Mouse (Mus musculus) intestine, postnatal 0 days (tissue): Measurements from ENCODE around the gene Prps2. TPM values are rescaled to one million over a fixed set of nuclear protein-coding genes. Genes with fewer than 3 reads are reported as not detected.
"Not testable (repeated sequence)": the region's sequence is repeated elsewhere in the genome, so short reads cannot be mapped to it uniquely, and the experiment has no call there.

Source experiments
- ATAC-seq: fragments of 200-750 bp; cut with Nextera tagmentation; 2 replicates; pipeline ENCODE4 v1.8.0; 2017; ENCODE audit warnings: mild to moderate bottlenecking, moderate TSS enrichment, moderate library complexity
- H3K27ac ChIP-seq: fragments of 300-500 bp; sonication (generic); 2 replicates; pipeline ENCODE4 v1.5.1; 2014; ENCODE audit warnings: mild to moderate bottlenecking, low read depth, low read length, moderate library complexity
- H3K27me3 ChIP-seq: fragments of 300-500 bp; sonication (generic); replicated peaks from 2 replicates; pipeline ENCODE4 v1.6.1; 2014; ENCODE audit warnings: low read length, mixed read lengths; ENCODE audit not compliant: control insufficient read depth, insufficient read depth
- H3K36me3 ChIP-seq: fragments of 300-500 bp; sonication (generic); 2 replicates; pipeline ENCODE4 v1.6.1; 2014; ENCODE audit warnings: mild to moderate bottlenecking, moderate library complexity; ENCODE audit not compliant: control insufficient read depth, insufficient read depth
- H3K4me1 ChIP-seq: fragments of 300-500 bp; sonication (generic); replicated peaks from 2 replicates; pipeline ENCODE4 v1.6.1; 2014; ENCODE audit warnings: antibody characterized with exemption, low read length, mixed read lengths; ENCODE audit not compliant: control insufficient read depth, insufficient read depth
- H3K4me2 ChIP-seq: fragments of 300-500 bp; sonication (generic); replicated peaks from 2 replicates; pipeline ENCODE4 v1.6.1; 2014; ENCODE audit warnings: low read depth, mild to moderate bottlenecking, moderate library complexity
- H3K4me3 ChIP-seq: fragments of 300-500 bp; sonication (generic); 2 replicates; pipeline ENCODE4 v1.5.1; 2014; ENCODE audit warnings: low read depth, low read length
- H3K9ac ChIP-seq: fragments of 300-500 bp; sonication (generic); 2 replicates; pipeline ENCODE4 v1.6.1; 2014; ENCODE audit warnings: mild to moderate bottlenecking, low read depth, low read length
- H3K9me3 ChIP-seq: fragments of 300-500 bp; sonication (generic); 2 replicates; pipeline ENCODE4 v1.6.1; 2016; ENCODE audit warnings: mixed run types; ENCODE audit not compliant: control insufficient read depth
- CTCF ChIP-seq: sonication (generic); IDR thresholded peaks from 2 replicates; pipeline ENCODE4 v1.5.1; 2016; ENCODE audit warnings: low read depth, mild to moderate bottlenecking, control low read depth, antibody characterized with exemption, moderate library complexity
- WGBS: fragments of 180-500 bp; shearing (Covaris S2); extraction: QIAGEN DNeasy Blood & Tissue Kit; methylation state at CpG from one replicate; pipeline ENCODE4 v1.1.7; 2014; 5-methylcytosine and 5-hydroxymethylcytosine counted together
- polyA plus RNA-seq: library from polyadenylated mRNA; unstranded; fragments of >200 nt; fragmentation: Nextera tagmentation; extraction: Ambion mirVana; gene quantifications from 2 replicates; pipeline ENCODE4 v1.2.1, GENCODE M21; 2015

Gene Prps2
- polyA plus RNA-seq, 1 experiment from 2014 or later: 10.1 TPM

- no peak for ATAC-seq
- Histone ChIP-seq H3K9me3 (no peaks in the 10 kb centered on the region), H3K9ac (no peak overlapping the region), H3K36me3 (no peaks in the 10 kb centered on the region), H3K4me2 (no peak overlapping the region), H3K4me1 (no peaks in the 10 kb centered on the region), H3K27ac (no peak overlapping the region), H3K27me3 (no peaks in the 10 kb centered on the region), H3K4me3 (no peak overlapping the region)
- WGBS: 72% methylated on average over 4 of the region's 4 CpGs
- no peak for TF ChIP-seq CTCF
These were observed 63.6 kb downstream of the Prps2 start for GRCm38 (mm10) chrX:167318819-167319396.

- Histone ChIP-seq H3K4me2 (no peak overlapping the region), H3K9ac (no peak overlapping the region), H3K27me3 (no peaks in the 10 kb centered on the region), H3K4me3 (no peak overlapping the region), H3K9me3 (no peaks in the 10 kb centered on the region), H3K4me1 (no peaks in the 10 kb centered on the region), H3K27ac (no peak overlapping the region), H3K36me3 (no peaks in the 10 kb centered on the region)
- no peak for TF ChIP-seq CTCF
- 64% methylated on average over 5 of the region's 5 CpGs for WGBS
- ATAC-seq: no peak
These were observed 66.8 kb downstream of the Prps2 start for GRCm38 (mm10) chrX:167315766-167316165.

DNA sequence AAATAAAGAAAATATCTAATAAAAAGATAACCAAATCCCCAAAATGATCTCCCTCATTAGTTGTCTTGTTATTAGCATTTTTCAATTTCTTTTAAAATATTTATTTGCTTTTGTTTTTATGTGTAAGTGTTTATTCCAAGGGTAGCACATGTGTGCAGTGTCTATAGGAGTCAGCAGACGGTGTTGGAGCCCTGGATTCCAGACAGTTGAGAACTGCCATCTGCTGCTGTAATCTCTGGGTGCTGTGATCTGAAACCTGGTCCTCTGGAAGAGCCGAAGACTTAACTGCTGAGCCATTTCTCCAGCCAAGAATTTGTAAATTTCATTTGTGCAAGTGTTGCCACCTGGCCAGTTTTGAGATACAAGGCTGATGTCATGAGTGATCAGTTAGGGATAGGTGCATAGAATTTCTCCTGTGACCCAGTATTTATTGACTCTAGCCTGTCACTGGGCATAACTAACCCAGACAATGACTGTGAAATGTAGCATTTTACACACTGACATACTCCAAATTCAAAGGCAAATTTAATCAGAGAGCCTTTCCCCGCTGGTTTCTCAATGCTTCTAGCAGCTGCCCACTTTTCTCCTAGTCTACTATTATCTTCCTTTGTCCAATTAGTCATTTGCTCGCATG, 67.3 kb downstream of the Prps2 start:
- Histone ChIP-seq H3K9ac (no peak overlapping the region), H3K4me2 (no peak overlapping the region), H3K27ac (no peak overlapping the region), H3K4me1 (no peaks in the 10 kb centered on the region), H3K27me3 (no peaks in the 10 kb centered on the region), H3K36me3 (no peaks in the 10 kb centered on the region), H3K4me3 (no peak overlapping the region), H3K9me3 (no peaks in the 10 kb centered on the region)
- TF ChIP-seq CTCF: no peak
- WGBS: 75% methylated on average over 4 of the region's 4 CpGs
- no peak for ATAC-seq

GRCm38 (mm10) chrX:167302061-167302460, 80.5 kb downstream of the Prps2 start:
- not testable (repeated sequence) for H3K4me2 ChIP-seq, H3K4me3 ChIP-seq, H3K9ac ChIP-seq, H3K36me3 ChIP-seq, H3K9me3 ChIP-seq, H3K27ac ChIP-seq, H3K4me1 ChIP-seq, ATAC-seq, H3K27me3 ChIP-seq
- WGBS: no CpG with 5 or more reads among the region's 1 CpGs

Other genes with a start within 250 kb of the Prps2 start
- 4,093 and 4,486 TPM in 2 replicates for gene Tmsb4x, start 173.4 kb downstream of the Prps2 start, polyA plus RNA-seq
- gene Tlr8, start 118.4 kb downstream of the Prps2 start, polyA plus RNA-seq: 0.14 and 0.34 TPM in 2 replicates
- 0.84 and 1.3 TPM in 2 replicates for gene Tlr7, start 52.2 kb downstream of the Prps2 start, polyA plus RNA-seq